Mouse (Mus musculus) frontal cortex, adult 2 months (tissue): Measurements from ENCODE around the gene Arl4c. TPM values are rescaled to one million over a fixed set of nuclear protein-coding genes. Genes with fewer than 3 reads are reported as not detected.
A peak's percentile ranks its signal among the peaks of the same experiment; 100 is the strongest.

Experiments
- DNase-seq, 2 experiments: peaks; one replicate each; pipeline ENCODE4 v3.0.0; 2022; ENCODE audit warnings: low spot score in 1 of 2; ENCODE audit errors: extremely low spot score in 1 of 2
- polyA plus RNA-seq: library from polyadenylated mRNA; depleted of rRNA; stranded (reverse); fragments of >200 nt; gene quantifications from 2 replicates; pipeline ENCODE4 v1.2.3, GENCODE M21; 2012; rRNA removed

Gene Arl4c
- 19.9 and 22.6 TPM in 2 replicates for polyA plus RNA-seq

GRCm38 (mm10) chr1:88701870-88702661, at the start of gene Arl4c:
TSS of gene Arl4c (minus strand) at chr1:88702221.
- peak in 1 of 2 experiments; percentile 68 for DNase-seq

DNA sequence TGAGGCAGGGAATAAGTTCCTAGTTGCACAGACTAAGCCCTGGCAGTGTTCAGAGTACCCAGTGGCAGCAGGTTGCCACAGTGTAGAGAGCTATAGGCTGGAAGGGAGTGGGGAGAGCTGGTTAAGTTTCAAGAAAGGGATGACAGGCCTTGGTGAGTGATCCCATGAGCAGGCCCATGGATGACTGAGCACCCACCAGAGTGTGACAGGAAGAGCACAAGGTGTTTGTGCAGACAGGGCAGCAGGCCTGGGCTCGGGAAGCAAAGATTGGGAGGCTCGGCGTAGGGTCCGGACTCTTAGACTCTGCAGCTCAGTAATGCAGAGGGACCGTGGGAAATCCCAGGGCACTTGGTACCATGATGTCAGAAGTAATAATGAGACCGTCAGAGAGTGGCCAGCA, 49.3 kb upstream of the Arl4c start:
- DNase-seq, result no peak

DNA sequence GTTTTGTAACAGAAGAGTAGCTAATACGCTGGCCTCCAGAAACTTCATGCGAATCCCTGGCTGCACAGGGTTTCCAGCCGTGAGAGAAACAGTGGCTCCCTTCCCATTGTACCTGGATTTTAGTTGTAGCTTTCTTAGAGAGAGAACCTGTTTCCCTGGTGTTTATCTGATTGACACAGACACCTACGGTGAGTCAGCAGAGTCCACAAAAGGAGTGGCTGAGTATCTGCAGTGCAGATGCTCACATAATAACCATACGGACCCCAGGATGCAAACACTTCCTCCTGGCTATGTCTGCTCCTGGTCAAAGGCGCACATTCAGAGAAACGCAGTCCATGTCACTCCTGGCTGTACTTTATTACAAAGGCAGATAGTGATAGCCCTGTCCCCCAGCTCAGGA, 48.6 kb upstream of the Arl4c start:
- DNase-seq, result no peak

- DNase-seq, result no peak
Measured at GRCm38 (mm10) chr1:88750126-88750525, 48.1 kb upstream of the Arl4c start.

DNA sequence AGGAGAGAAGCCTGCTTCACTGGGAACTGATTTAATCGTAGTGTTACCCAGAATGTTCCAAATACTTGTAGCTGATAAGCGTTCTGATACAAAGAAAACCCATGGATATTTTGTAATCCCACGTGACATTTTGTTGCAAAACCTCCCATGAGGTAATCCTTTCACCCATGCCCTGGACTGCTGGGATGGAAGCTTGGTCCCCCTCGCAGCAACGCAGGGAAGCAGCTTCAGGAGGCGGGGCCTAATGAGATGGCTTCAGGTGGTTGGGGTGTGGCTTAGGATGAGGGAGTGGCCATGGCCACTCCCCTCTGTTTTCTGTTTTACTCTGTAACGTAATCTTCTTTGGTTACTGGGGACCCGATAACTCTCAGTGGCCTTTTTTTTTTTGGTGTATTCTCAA, 47.1 kb upstream of the Arl4c start:
- no peak for DNase-seq

GRCm38 (mm10) chr1:88745256-88745655, 43.2 kb upstream of the Arl4c start:
- peak; percentile 59 to 93 for DNase-seq

DNA sequence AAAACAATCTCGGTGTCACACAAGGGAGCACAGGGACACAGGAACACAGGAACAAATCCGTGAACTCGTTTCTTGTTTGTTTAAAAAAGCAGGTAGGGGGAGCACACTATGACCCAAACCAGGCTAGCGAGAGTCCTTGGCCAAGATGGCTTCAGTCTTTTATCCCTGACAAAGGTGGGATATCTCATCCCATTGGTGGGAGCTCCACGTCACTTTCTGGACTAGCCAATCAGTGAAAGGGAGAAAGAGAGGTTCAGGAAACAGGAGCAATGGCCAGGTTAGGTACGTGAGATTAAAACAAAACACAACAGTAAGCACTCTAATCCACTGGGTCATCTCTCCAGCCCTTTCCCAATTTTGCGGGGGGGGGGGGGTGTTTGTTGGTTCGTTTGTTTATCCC, 42.2 kb upstream of the Arl4c start:
- no peak for DNase-seq

GRCm38 (mm10) chr1:88742372-88742771, 40.4 kb upstream of the Arl4c start:
- peak in 1 of 2 experiments; percentile 76 for DNase-seq

- no peak for DNase-seq
Measured at GRCm38 (mm10) chr1:88739546-88739945, 37.5 kb upstream of the Arl4c start.

DNA sequence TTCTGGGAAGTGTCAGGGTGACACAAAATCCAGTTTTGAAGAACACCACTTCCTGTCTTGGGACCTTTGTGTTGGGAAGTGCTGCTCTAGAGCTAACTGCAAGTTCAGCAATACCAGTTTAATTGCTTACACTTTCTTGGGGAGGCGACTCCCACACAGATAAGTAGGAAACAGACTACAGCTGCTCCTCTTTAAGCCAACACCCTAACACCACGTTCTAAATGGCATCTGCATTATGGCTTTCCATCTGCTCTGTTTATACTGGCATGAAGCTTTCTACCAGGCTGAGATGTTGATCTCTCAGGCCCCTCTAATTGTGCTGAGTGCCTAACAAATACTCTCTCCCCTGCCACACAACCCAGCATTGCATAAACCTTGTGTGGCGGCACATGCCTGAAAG, 36.9 kb upstream of the Arl4c start:
- DNase-seq, result no peak

DNA sequence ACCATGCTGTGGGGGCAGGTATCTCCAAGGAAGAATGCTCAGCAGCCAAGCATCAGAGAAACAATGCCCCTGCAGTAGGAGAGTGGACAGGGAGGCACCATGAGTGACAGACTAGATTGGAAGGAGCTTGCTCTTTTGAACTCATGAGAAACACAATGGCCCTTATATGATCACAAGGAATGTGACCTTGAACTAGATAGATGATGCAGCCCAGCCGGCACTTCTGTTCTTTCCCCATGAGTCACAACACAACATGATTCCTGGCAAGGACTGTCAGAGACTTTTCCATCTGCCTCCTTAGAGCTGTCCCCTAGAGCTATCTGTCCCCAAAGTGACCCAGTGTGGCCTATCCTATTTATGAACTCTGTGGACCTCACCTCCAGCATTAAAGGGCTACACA, 27.5 kb upstream of the Arl4c start:
- no peak for DNase-seq

DNA sequence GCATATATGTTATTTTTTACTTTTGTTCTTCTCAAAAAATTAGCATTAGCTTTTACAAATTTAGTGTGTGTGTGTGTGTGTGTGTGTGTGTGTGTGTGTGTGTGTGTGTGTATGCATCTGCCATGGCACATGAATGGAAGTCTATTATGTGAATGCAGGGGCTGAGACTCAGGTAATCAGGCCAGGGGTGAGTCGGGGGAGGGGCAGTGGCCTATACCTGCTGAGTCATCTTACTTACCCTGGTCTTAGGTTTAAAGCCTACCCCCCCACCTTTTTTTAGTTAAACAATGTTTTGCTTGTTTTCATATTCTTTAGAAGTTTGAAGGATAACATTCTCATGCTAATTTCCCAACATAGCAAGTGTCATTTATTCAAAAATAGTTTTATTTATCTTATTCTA, 25.3 kb upstream of the Arl4c start:
- DNase-seq, result no peak

DNA sequence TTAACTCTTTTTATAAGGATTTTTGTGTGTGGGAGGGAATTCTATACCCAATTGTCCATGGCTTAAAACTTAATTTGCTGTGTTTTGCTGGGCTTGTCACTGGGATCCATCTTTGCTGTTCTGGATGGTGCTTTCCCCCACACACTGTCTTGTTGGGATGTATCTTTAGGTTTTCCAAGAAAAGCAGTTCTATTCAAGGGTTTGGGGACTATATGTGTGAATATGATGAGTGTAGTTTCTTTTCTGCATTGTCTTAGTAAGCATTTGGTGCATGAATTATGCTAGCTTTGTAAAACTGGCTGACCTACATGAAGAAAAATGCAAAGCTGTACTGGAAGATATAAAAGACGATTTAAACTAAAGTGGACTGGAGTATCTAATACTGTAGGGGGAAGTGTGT, 23.7 kb upstream of the Arl4c start:
- DNase-seq, result no peak

DNA sequence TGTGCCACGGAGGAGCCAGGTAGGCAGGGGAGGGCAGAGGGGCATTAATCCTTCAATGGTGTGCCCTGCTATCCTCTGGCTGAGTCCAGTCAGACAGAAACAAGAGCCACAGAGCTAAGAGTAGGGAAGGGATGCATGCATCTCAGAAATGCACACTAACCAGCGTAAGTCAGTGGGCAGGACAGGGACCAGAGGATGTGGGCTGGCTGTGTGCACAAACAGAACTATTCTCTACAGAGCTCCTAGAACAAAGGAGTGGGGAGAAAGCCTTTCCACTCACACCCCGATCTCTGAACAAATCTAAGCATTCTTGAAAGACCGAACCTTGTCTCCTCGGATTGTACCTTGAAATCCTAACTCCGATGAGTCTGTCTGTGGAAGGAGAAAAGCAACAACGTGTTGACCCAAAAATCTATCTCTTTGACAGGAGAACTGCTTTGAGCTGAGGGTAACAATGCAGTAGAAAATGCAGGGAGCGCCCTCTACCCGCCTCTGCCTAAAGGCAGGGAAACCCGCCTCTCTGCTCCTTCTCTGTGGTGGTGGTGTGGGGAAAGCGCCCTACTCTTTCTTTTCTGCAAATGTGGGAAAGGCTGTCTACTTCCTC, 18.7 kb upstream of the Arl4c start:
- DNase-seq, result no peak

- peak; percentile 71 to 76 for DNase-seq
Measured at GRCm38 (mm10) chr1:88718563-88718962, 16.5 kb upstream of the Arl4c start.

GRCm38 (mm10) chr1:88717736-88718135, 15.7 kb upstream of the Arl4c start:
- DNase-seq, result no peak

DNA sequence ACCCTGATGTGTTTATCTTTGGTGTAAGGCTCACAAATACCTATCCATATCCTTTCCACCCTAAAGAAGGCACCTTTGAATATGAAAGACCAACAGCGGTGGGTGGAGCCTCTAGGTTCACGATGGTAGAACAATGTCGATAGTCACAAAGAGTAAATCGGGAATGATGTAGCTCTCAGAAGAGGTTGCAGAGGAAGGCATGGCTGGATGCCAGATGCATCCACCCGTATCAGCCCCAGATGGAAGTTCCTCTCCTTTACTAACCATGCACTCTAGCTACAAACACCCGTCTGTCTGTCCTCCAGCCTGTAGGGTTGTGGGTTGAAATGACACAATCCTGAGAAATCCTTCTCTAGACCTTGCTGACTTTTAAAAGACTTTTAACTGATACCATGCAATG, 10.0 kb upstream of the Arl4c start:
- no peak for DNase-seq

DNA sequence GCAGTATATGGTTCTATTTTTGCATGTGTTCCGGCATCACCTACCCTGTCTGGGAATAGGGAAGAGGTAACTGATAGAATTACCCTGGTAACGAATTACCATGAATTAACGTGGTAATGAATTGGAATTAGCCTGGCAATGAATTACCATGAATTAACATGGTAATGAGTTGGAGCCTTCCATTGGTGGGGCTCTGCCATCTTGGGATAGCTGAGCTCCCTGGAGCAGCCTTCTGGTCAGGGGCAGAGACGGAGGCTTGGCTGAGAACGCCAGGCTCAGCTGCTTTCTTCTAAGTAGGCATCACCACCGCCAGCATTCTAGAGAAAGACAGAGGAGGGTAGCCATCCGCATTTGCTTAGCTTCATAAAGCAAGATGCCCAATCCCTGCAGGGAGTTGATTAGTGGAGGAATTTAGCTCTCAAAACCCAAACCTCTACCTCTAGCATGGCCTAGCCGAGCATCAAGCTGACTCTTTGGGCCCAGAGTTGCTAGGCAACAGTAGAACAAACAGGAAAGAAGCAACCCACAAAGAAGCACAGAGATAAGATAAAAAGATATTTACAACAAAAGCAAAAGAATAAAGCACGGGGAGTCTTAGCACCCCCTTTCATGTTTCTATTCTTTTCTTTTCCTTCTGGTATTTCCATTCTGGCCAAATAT, 6.8 kb upstream of the Arl4c start:
- no peak for DNase-seq

- DNase-seq, result no peak
Measured at GRCm38 (mm10) chr1:88708191-88708590, 6.2 kb upstream of the Arl4c start.

GRCm38 (mm10) chr1:88707536-88707935, 5.5 kb upstream of the Arl4c start:
- DNase-seq, result no peak

DNA sequence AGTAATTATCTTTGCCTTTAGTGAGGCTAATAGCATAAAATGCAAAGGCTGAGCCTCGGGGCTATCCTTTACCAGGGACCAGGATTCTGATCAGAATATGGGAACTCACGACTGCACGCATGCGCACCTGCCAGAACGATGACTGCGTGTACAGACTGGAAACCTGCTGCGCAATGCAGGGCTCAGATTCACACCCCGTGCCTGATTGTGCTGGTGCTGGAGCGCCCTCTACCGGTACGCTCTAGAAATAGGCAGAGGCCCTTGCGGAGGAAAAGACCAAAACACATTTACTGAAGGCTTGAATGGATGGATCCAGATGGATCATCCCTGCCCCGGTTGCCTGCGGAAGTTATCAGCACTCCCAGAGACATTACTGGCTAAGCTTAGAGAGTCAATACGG, 3.8 kb upstream of the Arl4c start:
- DNase-seq, result peak; percentile 83 to 95

GRCm38 (mm10) chr1:88705050-88705449, 3.0 kb upstream of the Arl4c start:
- no peak for DNase-seq
